Mouse (Mus musculus) midbrain, postnatal 0 days (tissue): ENCODE results near the gene Strap. TPM values are rescaled to one million over a fixed set of nuclear protein-coding genes. Genes with fewer than 3 reads are reported as not detected.

Experiments
- ATAC-seq: fragments of 200-750 bp; cut with Nextera tagmentation; 2 replicates; pipeline ENCODE4 v1.8.0; 2017; ENCODE audit warnings: moderate number of reproducible peaks, mild to moderate bottlenecking, moderate TSS enrichment, moderate library complexity; ENCODE audit not compliant: low FRiP score
- DNase-seq: peaks from one replicate; pipeline ENCODE4 v3.0.0-alpha.2; 2015; ENCODE audit warnings: low spot score
- H3K27ac ChIP-seq: fragments of 300-500 bp; sonication (generic); 2 replicates; pipeline ENCODE4 v1.5.1; 2014; ENCODE audit warnings: low read depth, mild to moderate bottlenecking, low read length, mixed read lengths
- H3K27me3 ChIP-seq: fragments of 300-500 bp; sonication (generic); 2 replicates; pipeline ENCODE4 v1.6.1; 2014; ENCODE audit warnings: low read length, control low read depth, mixed read lengths; ENCODE audit not compliant: insufficient read depth
- H3K36me3 ChIP-seq: fragments of 300-500 bp; sonication (generic); 2 replicates; pipeline ENCODE4 v1.6.1; 2014; ENCODE audit warnings: low read length, control low read depth, mixed read lengths; ENCODE audit not compliant: insufficient read depth
- H3K4me1 ChIP-seq: fragments of 300-500 bp; sonication (generic); 2 replicates; pipeline ENCODE4 v1.6.1; 2014; ENCODE audit warnings: mild to moderate bottlenecking, control low read depth, antibody characterized with exemption, low read length, mixed read lengths; ENCODE audit not compliant: insufficient read depth
- H3K4me2 ChIP-seq: fragments of 300-500 bp; sonication (generic); 2 replicates; pipeline ENCODE4 v1.6.1; 2014; ENCODE audit warnings: low read depth, mild to moderate bottlenecking, low read length, mixed read lengths; ENCODE audit not compliant: poor library complexity, severe bottlenecking
- H3K4me3 ChIP-seq: fragments of 300-500 bp; sonication (generic); 2 replicates; pipeline ENCODE4 v1.5.1; 2014; ENCODE audit warnings: low read depth, mild to moderate bottlenecking, low read length, moderate library complexity
- H3K9ac ChIP-seq: fragments of 300-500 bp; sonication (generic); replicated peaks from 2 replicates; pipeline ENCODE4 v1.6.1; 2014; ENCODE audit warnings: mild to moderate bottlenecking, low read length, moderate library complexity, mixed read lengths; ENCODE audit not compliant: poor library complexity, severe bottlenecking
- H3K9me3 ChIP-seq: fragments of 300-500 bp; sonication (generic); 2 replicates; pipeline ENCODE4 v1.6.1; 2016; ENCODE audit warnings: low read length, control low read depth
- CTCF ChIP-seq: IDR thresholded peaks from 2 replicates; pipeline ENCODE4 v1.5.1; 2016; ENCODE audit warnings: antibody characterized with exemption, mild to moderate bottlenecking
- WGBS: fragments of 180-500 bp; shearing (Covaris S2); extraction: QIAGEN DNeasy Blood & Tissue Kit; methylation state at CpG from one replicate; pipeline ENCODE4 v1.1.7; 2014; 5-methylcytosine and 5-hydroxymethylcytosine counted together
- polyA plus RNA-seq: library from polyadenylated mRNA; unstranded; fragments of >200 nt; fragmentation: Nextera tagmentation; extraction: Ambion mirVana; gene quantifications from 2 replicates; pipeline ENCODE4 v1.2.1, GENCODE M21; 2015
- total RNA-seq: library from RNA; depleted of rRNA; stranded (reverse); fragments of >200 nt; gene quantifications from 2 replicates; pipeline ENCODE4 v1.2.3, GENCODE M21; 2014

Strap gene
- total and polyA plus RNA-seq, 2 experiments from 2014 or later: 80.9 to 166 TPM

DNA sequence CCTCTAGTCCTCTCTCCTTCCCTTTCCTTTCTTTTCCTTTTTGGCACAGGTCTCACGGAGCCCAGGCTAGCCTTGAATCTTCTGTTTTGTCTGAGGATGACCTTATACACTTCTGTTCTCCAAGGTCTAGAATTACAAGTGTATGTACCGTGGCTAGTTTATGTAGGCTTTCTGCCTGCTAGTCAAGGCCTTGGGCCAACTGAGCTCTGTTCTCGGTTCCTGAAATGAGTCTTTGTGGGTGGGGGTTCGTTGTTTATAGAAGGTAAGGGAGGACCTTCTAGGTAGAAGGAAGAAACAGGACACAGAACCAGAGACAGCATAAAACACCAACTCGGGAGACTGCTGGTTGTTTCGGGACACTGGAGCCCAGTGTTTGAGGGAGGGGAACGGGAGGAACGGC is 40.3 kb downstream of the Strap start:
- no peak for TF ChIP-seq CTCF
- H3K36me3 ChIP-seq: no peaks in the 10 kb centered on the region
- H3K9ac ChIP-seq: no peak overlapping the region
- H3K27me3 ChIP-seq: no peaks in the 10 kb centered on the region
- WGBS: 95% methylated on average over 8 of the region's 8 CpGs
- no peak overlapping the region for H3K27ac ChIP-seq
- no peak overlapping the region for H3K4me2 ChIP-seq
- DNase-seq: no peak
- no peaks in the 10 kb centered on the region for H3K9me3 ChIP-seq
- H3K4me1 ChIP-seq: no peaks in the 10 kb centered on the region
- no peak for ATAC-seq
- H3K4me3 ChIP-seq: no peak overlapping the region

DNA sequence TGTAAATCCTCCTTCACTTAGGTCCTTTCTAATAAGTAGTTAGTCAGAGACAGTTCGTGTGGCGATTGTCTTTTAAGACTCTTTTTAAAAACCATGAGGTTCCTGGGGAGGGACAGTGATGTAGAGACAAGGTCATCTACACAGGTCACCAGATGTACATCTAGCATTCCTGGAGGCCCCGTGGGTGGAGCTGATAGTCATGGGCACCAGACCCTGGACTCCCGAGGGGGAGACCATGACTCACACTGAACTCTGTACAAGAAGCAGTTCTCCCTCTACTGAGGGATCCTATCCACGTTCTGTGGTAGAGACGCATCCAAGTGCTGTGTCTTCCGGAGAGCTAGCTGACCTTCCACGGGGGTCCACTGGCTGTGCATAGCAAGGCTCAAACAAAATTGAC is 42.1 kb downstream of the Strap start:
- Histone ChIP-seq H3K9me3 (no peaks in the 10 kb centered on the region), H3K4me2 (no peak overlapping the region), H3K36me3 (no peaks in the 10 kb centered on the region), H3K9ac (no peak overlapping the region), H3K27ac (no peak overlapping the region), H3K27me3 (no peaks in the 10 kb centered on the region), H3K4me1 (no peaks in the 10 kb centered on the region), H3K4me3 (no peak overlapping the region)
- ATAC-seq (no peak), DNase-seq (no peak)
- no peak for TF ChIP-seq CTCF
- 92% methylated on average over 8 of the region's 8 CpGs for WGBS

- ATAC-seq (no peak), DNase-seq (no peak)
- H3K4me1 ChIP-seq: no peaks in the 10 kb centered on the region
- WGBS: 90% methylated on average over 7 of the region's 7 CpGs
- no peak overlapping the region for H3K27ac ChIP-seq
- H3K36me3 ChIP-seq: no peaks in the 10 kb centered on the region
- no peak for TF ChIP-seq CTCF
- H3K4me2 ChIP-seq: no peak overlapping the region
- H3K27me3 ChIP-seq: no peaks in the 10 kb centered on the region
- no peak overlapping the region for H3K4me3 ChIP-seq
- H3K9ac ChIP-seq: no peak overlapping the region
- H3K9me3 ChIP-seq: no peaks in the 10 kb centered on the region
These were observed 49.2 kb downstream of the Strap start for GRCm38 (mm10) chr6:137783899-137784637.

GRCm38 (mm10) chr6:137788976-137789590 is 54.2 kb downstream of the Strap start:
- H3K4me3 ChIP-seq: no peak overlapping the region
- WGBS: 71% methylated on average over 9 of the region's 9 CpGs
- TF ChIP-seq CTCF: no peak
- no peak overlapping the region for H3K9ac ChIP-seq
- no peak overlapping the region for H3K4me2 ChIP-seq
- H3K9me3 ChIP-seq: no peaks in the 10 kb centered on the region
- no peaks in the 10 kb centered on the region for H3K27me3 ChIP-seq
- no peak for DNase-seq
- H3K36me3 ChIP-seq: no peaks in the 10 kb centered on the region
- H3K27ac ChIP-seq: no peak overlapping the region
- no peaks in the 10 kb centered on the region for H3K4me1 ChIP-seq
- ATAC-seq: no peak

- TF ChIP-seq CTCF: no peak
- Histone ChIP-seq H3K9me3 (no peaks in the 10 kb centered on the region), H3K4me1 (no peaks in the 10 kb centered on the region), H3K36me3 (no peaks in the 10 kb centered on the region), H3K27me3 (no peaks in the 10 kb centered on the region), H3K27ac (no peak overlapping the region), H3K4me2 (no peak overlapping the region), H3K4me3 (no peak overlapping the region), H3K9ac (no peak overlapping the region)
- 53% methylated on average over 2 of the region's 2 CpGs for WGBS
- ATAC-seq (no peak), DNase-seq (no peak)
These were observed 54.8 kb downstream of the Strap start for GRCm38 (mm10) chr6:137789658-137790057.

DNA sequence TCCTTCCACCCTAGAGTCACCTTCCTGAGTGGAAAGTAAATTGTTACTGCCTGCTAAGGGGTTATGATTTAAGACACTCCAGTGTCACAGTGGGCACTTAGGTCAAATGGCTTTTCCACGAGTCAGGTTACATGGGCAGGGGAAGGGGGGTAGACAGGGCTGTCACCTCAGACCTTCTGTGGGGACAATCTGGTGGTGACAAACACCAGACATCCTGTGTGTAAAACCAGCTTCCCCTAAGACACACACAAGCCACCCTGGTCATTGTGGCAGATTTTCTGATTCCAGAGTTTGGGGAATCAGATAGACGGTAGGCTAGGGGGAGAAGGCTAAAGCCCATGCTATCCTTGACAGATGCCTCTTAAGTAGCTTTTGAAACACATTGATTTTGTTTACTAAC is 60.6 kb downstream of the Strap start:
- Histone ChIP-seq H3K36me3 (no peaks in the 10 kb centered on the region; the same call in 1 of the 2 replicates), H3K4me3 (no peak overlapping the region), H3K9ac (no peak overlapping the region), H3K4me1 (no peaks in the 10 kb centered on the region), H3K9me3 (no peaks in the 10 kb centered on the region), H3K27me3 (no peaks in the 10 kb centered on the region), H3K4me2 (no peak overlapping the region), H3K27ac (no peak overlapping the region)
- WGBS: 74% methylated on average over 2 of the region's 2 CpGs
- no peak for DNase-seq
- no peak for TF ChIP-seq CTCF
- no peak for ATAC-seq
